Comparison of ENCODE assay signal across 8 mouse cellular contexts in the genomic region with DNA sequence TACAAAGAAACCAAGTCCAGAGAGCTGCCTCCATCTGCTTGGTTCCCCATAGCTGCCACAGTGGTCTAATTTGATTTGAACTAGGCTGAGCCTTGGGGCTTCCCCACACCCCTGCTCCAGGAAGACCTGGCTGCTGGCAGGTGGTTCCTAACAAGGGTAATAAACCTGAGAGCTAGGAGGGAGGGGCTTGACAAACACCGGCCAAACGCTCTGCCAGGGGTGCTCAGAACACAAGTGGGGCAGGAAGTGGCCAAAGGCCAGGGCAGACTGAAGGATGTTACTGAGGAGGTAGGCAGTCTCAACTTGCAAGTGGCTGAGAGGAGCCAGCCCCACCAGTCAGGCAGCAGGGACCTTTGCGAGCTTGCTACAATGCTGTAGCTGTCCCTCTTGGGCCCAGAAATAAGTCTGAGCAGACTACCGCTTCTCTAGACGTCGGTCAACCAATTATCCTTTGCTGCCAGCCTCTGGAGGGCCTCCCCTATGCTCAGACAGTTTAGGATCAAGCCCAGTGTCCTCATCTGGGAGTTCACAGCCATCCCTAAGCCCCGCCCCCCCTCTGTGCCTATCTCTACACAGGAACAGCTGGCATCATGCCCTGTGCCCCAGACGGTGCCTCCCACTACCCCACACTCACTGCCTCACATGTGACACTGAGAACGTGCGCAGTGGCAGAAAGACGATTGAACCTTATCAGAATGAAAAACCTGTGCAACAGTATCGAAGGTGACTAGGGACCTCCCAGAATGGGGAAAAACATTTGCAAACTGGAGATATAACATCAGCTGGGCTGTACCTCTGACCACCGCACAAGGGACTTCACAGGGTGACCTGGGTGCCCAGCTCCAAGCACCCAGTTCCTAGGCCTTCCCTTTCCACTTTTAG. TPM values are rescaled to one million over a fixed set of nuclear protein-coding genes. Genes with fewer than 3 reads are reported as not detected.
DNase-seq lines count a peak whose midpoint lies in the region; ATAC-seq lines count a peak whose summit lies in the region.

No protein-coding gene starts in this region.

- DNase-seq in right cerebral cortex, postnatal 14 days = peak; percentile 37
- no peak for DNase-seq in right cerebral cortex, adult 2 months (ENCODE audit: low spot score in 2 of 2)
- peak; percentile 39 to 67 for DNase-seq in layer of hippocampus, postnatal 14 days (ENCODE audit: low spot score in 2 of 2)
- peak; percentile 32 to 51 for DNase-seq in thymus, postnatal 36 days
- no peak for DNase-seq in right cerebral cortex, postnatal 10 days (ENCODE audit: low spot score in 2 of 2)
- DNase-seq in cerebellum, adult 8-10 months = no peak

- ATAC-seq in granulocyte monocyte progenitor cell, adult 5-6 weeks (replicated peaks; ENCODE audit: poor library complexity, severe bottlenecking) = peak; percentile 35
- ATAC-seq in megakaryocyte-erythroid progenitor cell, adult 5-6 weeks (replicated peaks; ENCODE audit: low FRiP score, low TSS enrichment, poor library complexity, severe bottlenecking) = peak; percentile 94

RNA-seq across cellular contexts. Expression of a gene that starts 11.6 kb away (rescaled TPM):
- total RNA-seq in granulocyte monocyte progenitor cell, adult 5-6 weeks (2014; fragmentation: Nextera tagmentation) = 0.28 TPM in 1 of 2 replicates, not detected in the other
- not detected in 2 replicates for total RNA-seq in granulocyte monocyte progenitor cell, adult 5-6 weeks (2017)
- total RNA-seq in layer of hippocampus, postnatal 14 days (2021) = 1 to 10 TPM; 5.4 to 5.6 TPM
- total RNA-seq in megakaryocyte-erythroid progenitor cell, adult 5-6 weeks (2014; fragmentation: Nextera tagmentation) = 7.2 and 8.3 TPM in 2 replicates
- total RNA-seq in megakaryocyte-erythroid progenitor cell, adult 5-6 weeks (2017) = 1.1 and 2.7 TPM in 2 replicates

Comparison
In these comparisons a context has a peak if more than half of its experiments do, and no peak if none do; other contexts are left out.
1. DNase-seq: peak in right cerebral cortex, postnatal 14 days (single experiment), layer of hippocampus, postnatal 14 days (2 of 2) and thymus, postnatal 36 days (2 of 2); none in right cerebral cortex, adult 2 months (0 of 2), right cerebral cortex, postnatal 10 days (0 of 2) and cerebellum, adult 8-10 months (single experiment).